Mouse (Mus musculus) liver, postnatal 0 days (tissue): ENCODE results near the gene Ccdc194.

Source experiments
- CTCF ChIP-seq: sonication (generic); IDR thresholded peaks from 2 replicates; pipeline ENCODE4 v1.5.1; 2016; ENCODE audit warnings: antibody characterized with exemption, low read depth
- EP300 ChIP-seq: IDR thresholded peaks from 2 replicates; pipeline ENCODE4 v1.6.1; 2016; ENCODE audit warnings: antibody characterized with exemption, low read depth, mild to moderate bottlenecking

- no peak for TF ChIP-seq CTCF
- TF ChIP-seq EP300 = no peak
Measured at GRCm38 (mm10) chr8:71543755-71544154, 18.2 kb upstream of the Ccdc194 start.
